Mouse (Mus musculus) spleen, adult 2 months (tissue): Measurements from ENCODE around the gene Gm40193.

ENCODE experiments used
- CTCF ChIP-seq: fragments of 200-500 bp; IDR thresholded peaks from 2 replicates; pipeline ENCODE4 v1.5.1; 2011; ENCODE audit warnings: mild to moderate bottlenecking, inconsistent platforms; ENCODE audit not compliant: insufficient read depth, insufficient read length, insufficient replicate concordance; ENCODE audit errors: extremely low read depth
- POLR2A ChIP-seq: fragments of 200-500 bp; IDR thresholded peaks from 2 replicates; pipeline ENCODE4 v1.6.1; 2011; ENCODE audit warnings: low read depth, low read length, inconsistent platforms

DNA sequence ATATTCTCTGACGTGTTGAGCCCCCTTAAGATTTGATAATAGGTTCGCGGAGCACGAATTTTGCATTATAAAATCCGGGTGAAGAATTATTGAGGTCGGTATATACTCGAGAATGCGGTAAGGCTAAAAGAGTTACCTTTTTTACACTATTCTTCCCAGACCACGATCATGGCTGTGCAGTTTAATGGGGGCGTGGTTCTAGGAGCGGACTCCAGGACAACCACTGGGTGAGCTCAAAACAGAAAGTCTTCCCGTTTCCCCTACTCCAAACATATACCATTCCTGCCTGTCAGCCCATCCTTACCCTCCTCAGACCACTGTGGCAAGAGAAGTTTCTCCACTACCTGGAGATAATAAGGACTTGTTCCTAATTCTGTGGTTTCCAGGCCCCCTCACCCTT lies 7.0 kb downstream of the Gm40193 start:
- TF ChIP-seq POLR2A = no peak
- TF ChIP-seq CTCF = no peak
